Mouse (Mus musculus) forebrain, embryonic 15.5 days (tissue): ENCODE measurements at regions not wholly inside any gene's neighbourhood (a gene's known extent, or its start where the extent isn't known, plus 50 kb on each side); places are given as distances from the start of the nearest gene placed in this dataset.

Experiments used
- ATAC-seq: fragments of 200-750 bp; cut with Nextera tagmentation; replicated peaks from 2 replicates; pipeline ENCODE4 v1.8.0; 2017; ENCODE audit warnings: mild to moderate bottlenecking, moderate TSS enrichment, moderate library complexity
- H3K27ac ChIP-seq: fragments of 300-500 bp; sonication (generic); replicated peaks from 2 replicates; pipeline ENCODE4 v1.5.1; 2015; ENCODE audit warnings: mild to moderate bottlenecking, inconsistent platforms
- H3K27me3 ChIP-seq: fragments of 300-500 bp; sonication (generic); 2 replicates; pipeline ENCODE4 v1.6.1; 2015; ENCODE audit warnings: inconsistent platforms
- H3K36me3 ChIP-seq: fragments of 300-500 bp; sonication (generic); 2 replicates; pipeline ENCODE4 v1.6.1; 2015; ENCODE audit warnings: mild to moderate bottlenecking, inconsistent platforms
- H3K4me1 ChIP-seq: fragments of 300-500 bp; sonication (generic); 2 replicates; pipeline ENCODE4 v1.6.1; 2015; ENCODE audit warnings: inconsistent platforms
- H3K4me2 ChIP-seq: fragments of 300-500 bp; sonication (generic); replicated peaks from 2 replicates; pipeline ENCODE4 v1.6.1; 2015; ENCODE audit warnings: mild to moderate bottlenecking, inconsistent platforms
- H3K4me3 ChIP-seq: fragments of 300-500 bp; sonication (generic); 2 replicates; pipeline ENCODE4 v1.5.1; 2015; ENCODE audit warnings: mild to moderate bottlenecking, inconsistent platforms
- H3K9ac ChIP-seq: fragments of 300-500 bp; sonication (generic); replicated peaks from 2 replicates; pipeline ENCODE4 v1.6.1; 2015; ENCODE audit warnings: mild to moderate bottlenecking, inconsistent platforms
- H3K9me3 ChIP-seq: fragments of 300-500 bp; sonication (generic); 2 replicates; pipeline ENCODE4 v1.6.1; 2016; ENCODE audit warnings: inconsistent platforms
- WGBS: fragments of 180-500 bp; shearing (Covaris S2); methylation state at CpG from one replicate; pipeline ENCODE4 v1.1.7; 2015; ENCODE audit warnings: mixed read lengths; 5-methylcytosine and 5-hydroxymethylcytosine counted together

- no peak overlapping the region for H3K4me2 ChIP-seq
- no peak overlapping the region for H3K9ac ChIP-seq
- ATAC-seq = no peak
- H3K9me3 ChIP-seq = no peaks in the 10 kb centered on the region
- no peak overlapping the region for H3K27ac ChIP-seq
- no peaks in the 10 kb centered on the region for H3K4me1 ChIP-seq
- H3K27me3 ChIP-seq = no peaks in the 10 kb centered on the region
- no peak overlapping the region for H3K4me3 ChIP-seq
- H3K36me3 ChIP-seq = no peaks in the 10 kb centered on the region
- 87% methylated on average over 4 of the region's 4 CpGs for WGBS
These were observed 848.8 kb upstream of the Lrrc6 start for GRCm38 (mm10) chr15:67349501-67349900.

GRCm38 (mm10) chr15:67345179-67346148 is 844.8 kb upstream of the Lrrc6 start:
- Histone ChIP-seq H3K9ac (no peak overlapping the region), H3K4me3 (no peak overlapping the region), H3K36me3 (no peaks in the 10 kb centered on the region), H3K27ac (no peak overlapping the region), H3K4me1 (no peaks in the 10 kb centered on the region), H3K4me2 (no peak overlapping the region), H3K27me3 (no peaks in the 10 kb centered on the region), H3K9me3 (no peaks in the 10 kb centered on the region)
- no peak for ATAC-seq
- 83% methylated on average over 7 of the region's 7 CpGs for WGBS

GRCm38 (mm10) chr15:67342050-67342449 is 841.3 kb upstream of the Lrrc6 start:
- Histone ChIP-seq H3K4me3 (no peak overlapping the region), H3K9me3 (no peaks in the 10 kb centered on the region), H3K4me1 (no peaks in the 10 kb centered on the region), H3K9ac (no peak overlapping the region), H3K27me3 (no peaks in the 10 kb centered on the region), H3K36me3 (no peaks in the 10 kb centered on the region), H3K4me2 (no peak overlapping the region), H3K27ac (no peak overlapping the region)
- ATAC-seq = no peak
- WGBS = 84% methylated on average over 3 of the region's 3 CpGs

GRCm38 (mm10) chr15:67337040-67337395 is 836.3 kb upstream of the Lrrc6 start:
- Histone ChIP-seq H3K36me3 (no peaks in the 10 kb centered on the region), H3K4me2 (no peak overlapping the region), H3K4me1 (no peaks in the 10 kb centered on the region), H3K4me3 (no peak overlapping the region), H3K27ac (no peak overlapping the region), H3K9me3 (no peaks in the 10 kb centered on the region), H3K9ac (no peak overlapping the region), H3K27me3 (no peaks in the 10 kb centered on the region)
- WGBS = 79% methylated on average over 5 of the region's 5 CpGs
- ATAC-seq = no peak

- Histone ChIP-seq H3K27me3 (no peaks in the 10 kb centered on the region), H3K9me3 (no peaks in the 10 kb centered on the region), H3K9ac (no peak overlapping the region), H3K4me2 (no peak overlapping the region), H3K27ac (no peak overlapping the region), H3K4me1 (no peaks in the 10 kb centered on the region), H3K4me3 (no peak overlapping the region), H3K36me3 (no peaks in the 10 kb centered on the region)
- 54% methylated on average over 5 of the region's 5 CpGs for WGBS
- no peak for ATAC-seq
These were observed 835.8 kb upstream of the Lrrc6 start for GRCm38 (mm10) chr15:67336294-67337039.

GRCm38 (mm10) chr15:67332521-67332920 is 831.8 kb upstream of the Lrrc6 start:
- Histone ChIP-seq H3K4me1 (no peaks in the 10 kb centered on the region), H3K4me3 (no peak overlapping the region), H3K27ac (no peak overlapping the region), H3K9me3 (no peaks in the 10 kb centered on the region), H3K27me3 (no peaks in the 10 kb centered on the region), H3K9ac (no peak overlapping the region), H3K36me3 (no peaks in the 10 kb centered on the region), H3K4me2 (no peak overlapping the region)
- WGBS = 69% methylated on average over 1 of the region's 1 CpGs
- ATAC-seq = no peak

- Histone ChIP-seq H3K27ac (no peak overlapping the region), H3K4me1 (no peaks in the 10 kb centered on the region), H3K4me2 (no peak overlapping the region), H3K36me3 (no peaks in the 10 kb centered on the region), H3K4me3 (no peak overlapping the region), H3K9me3 (no peaks in the 10 kb centered on the region), H3K9ac (no peak overlapping the region), H3K27me3 (no peaks in the 10 kb centered on the region)
- WGBS = 72% methylated on average over 2 of the region's 2 CpGs
- ATAC-seq = no peak
These were observed 819.6 kb upstream of the Lrrc6 start for GRCm38 (mm10) chr15:67320292-67320691.

GRCm38 (mm10) chr15:67315202-67315601 is 814.5 kb upstream of the Lrrc6 start:
- 94% methylated on average over 1 of the region's 1 CpGs for WGBS
- Histone ChIP-seq H3K4me1 (no peaks in the 10 kb centered on the region), H3K4me3 (no peak overlapping the region), H3K36me3 (no peaks in the 10 kb centered on the region), H3K4me2 (no peak overlapping the region), H3K27ac (no peak overlapping the region), H3K9ac (no peak overlapping the region), H3K27me3 (no peaks in the 10 kb centered on the region), H3K9me3 (no peaks in the 10 kb centered on the region)
- ATAC-seq = no peak

- H3K36me3 ChIP-seq = no peaks in the 10 kb centered on the region
- no peak overlapping the region for H3K27ac ChIP-seq
- no peak for ATAC-seq
- H3K9ac ChIP-seq = no peak overlapping the region
- no peak overlapping the region for H3K4me3 ChIP-seq
- H3K4me2 ChIP-seq = no peak overlapping the region
- no peaks in the 10 kb centered on the region for H3K9me3 ChIP-seq
- no peaks in the 10 kb centered on the region for H3K4me1 ChIP-seq
- H3K27me3 ChIP-seq = no peaks in the 10 kb centered on the region
These were observed 812.9 kb upstream of the Lrrc6 start for GRCm38 (mm10) chr15:67313648-67314047.

GRCm38 (mm10) chr15:67305681-67306080 is 805.0 kb upstream of the Lrrc6 start:
- Histone ChIP-seq H3K4me1 (no peaks in the 10 kb centered on the region), H3K4me2 (no peak overlapping the region), H3K27me3 (no peaks in the 10 kb centered on the region), H3K36me3 (no peaks in the 10 kb centered on the region), H3K9ac (no peak overlapping the region), H3K27ac (no peak overlapping the region), H3K4me3 (no peak overlapping the region), H3K9me3 (no peaks in the 10 kb centered on the region)
- ATAC-seq = no peak
- 87% methylated on average over 1 of the region's 1 CpGs for WGBS

- 83% methylated on average over 1 of the region's 1 CpGs for WGBS
These were observed 803.1 kb upstream of the Lrrc6 start for GRCm38 (mm10) chr15:67303804-67304203.

GRCm38 (mm10) chr15:67301871-67302363 is 801.2 kb upstream of the Lrrc6 start:
- H3K9ac ChIP-seq = no peak overlapping the region
- no peak for ATAC-seq
- no peaks in the 10 kb centered on the region for H3K4me1 ChIP-seq
- H3K4me2 ChIP-seq = no peak overlapping the region
- H3K27ac ChIP-seq = no peak overlapping the region
- WGBS = 89% methylated on average over 6 of the region's 6 CpGs
- no peaks in the 10 kb centered on the region for H3K9me3 ChIP-seq
- H3K4me3 ChIP-seq = no peak overlapping the region
- H3K36me3 ChIP-seq = no peaks in the 10 kb centered on the region
- no peaks in the 10 kb centered on the region for H3K27me3 ChIP-seq

More at GRCm38 (mm10) chr15:67303804-67304203, 803.1 kb upstream of the Lrrc6 start:
- Histone ChIP-seq H3K9ac (no peak overlapping the region), H3K36me3 (no peaks in the 10 kb centered on the region), H3K4me1 (no peaks in the 10 kb centered on the region), H3K4me3 (no peak overlapping the region), H3K4me2 (no peak overlapping the region), H3K27me3 (no peaks in the 10 kb centered on the region), H3K9me3 (no peaks in the 10 kb centered on the region), H3K27ac (no peak overlapping the region)
- no peak for ATAC-seq
